Mouse (Mus musculus) mesoderm, embryonic 11.5 days (tissue): ENCODE results near the gene Gltpd2.

ENCODE experiments used
- DNase-seq: peaks from one replicate; pipeline ENCODE4 v3.0.0-alpha.2; 2012; ENCODE audit warnings: low read depth, low spot score

Gene Gltpd2

GRCm38 (mm10) chr11:70563470-70564275 lies 44.7 kb downstream of the Gltpd2 start:
- peak; percentile 44 for DNase-seq

GRCm38 (mm10) chr11:70564276-70564873 lies 45.4 kb downstream of the Gltpd2 start:
- DNase-seq: no peak

- peak; percentile 50 for DNase-seq
Measured at GRCm38 (mm10) chr11:70566586-70566985, 47.6 kb downstream of the Gltpd2 start.
